Mouse (Mus musculus): ENCODE data around the gene Hnrnpdl.

Gene Hnrnpdl

GRCm38 (mm10) chr5:100005896-100006295, 33.6 kb downstream of the Hnrnpdl start:
- no peak for DNase-seq (ENCODE audit: low spot score in 2 of 2)

- DNase-seq (ENCODE audit: low spot score in 2 of 2): no peak
Observed at GRCm38 (mm10) chr5:100005431-100005830, 34.0 kb downstream of the Hnrnpdl start.

- DNase-seq (ENCODE audit: low spot score in 2 of 2): no peak
Observed at GRCm38 (mm10) chr5:100003895-100004294, 35.6 kb downstream of the Hnrnpdl start.

- no peak for DNase-seq (ENCODE audit: low spot score in 2 of 2)
Observed at GRCm38 (mm10) chr5:100000500-100000899, 39.0 kb downstream of the Hnrnpdl start.

GRCm38 (mm10) chr5:100000048-100000447, 39.4 kb downstream of the Hnrnpdl start:
- no peak for DNase-seq (ENCODE audit: low spot score in 2 of 2)

GRCm38 (mm10) chr5:99994680-99995079, 44.8 kb downstream of the Hnrnpdl start:
- no peak for DNase-seq (ENCODE audit: low spot score in 2 of 2)

- DNase-seq (ENCODE audit: low spot score in 2 of 2): no peak
Observed at GRCm38 (mm10) chr5:99994166-99994565, 45.3 kb downstream of the Hnrnpdl start.
